Mouse (Mus musculus) left cerebral cortex, postnatal 25 days (tissue): ENCODE measurements around the gene Ndufaf5. TPM values are rescaled to one million over a fixed set of nuclear protein-coding genes. Genes with fewer than 3 reads are reported as not detected.
"Not testable (repeated sequence)": the region's sequence is repeated elsewhere in the genome, so short reads cannot be mapped to it uniquely, and the experiment has no call there.

Source experiments
- DNase-seq, 2 experiments: peaks; one replicate each; pipeline ENCODE4 v3.0.0; 2022; ENCODE audit warnings: low spot score in 2 of 2, mixed read lengths in 1 of 2
- intact Hi-C: fragments of 180-260 bp; cut with DNase I; formaldehyde crosslinking; loops from one replicate; pipeline ENCODE4 v1.15.1; 2025
- total RNA-seq, 2 experiments: library from RNA; stranded (reverse); gene quantifications; 2 replicates each; pipeline ENCODE4 v1.2.3; 2021

Ndufaf5 gene
- total RNA-seq: 10 to 100 TPM; 49.9 to 52.4 TPM

GRCm38 (mm10) chr2:140170127-140170802, at the start of gene Ndufaf5, which contains the start of gene Esf1:
TSS of gene Ndufaf5 (plus strand) at chr2:140170649.
TSS of gene Esf1 (minus strand) at chr2:140170564.
- peak; percentile 99 for DNase-seq
- intact Hi-C loops: loop anchor here (5.0 kb wide), 1 partner anchor 257 kb away; no protein-coding TSS in a partner anchor

- intact Hi-C loops: no loop called here
- no peak for DNase-seq
Measured at GRCm38 (mm10) chr2:140125516-140125915, 44.9 kb upstream of the Ndufaf5 start.

- intact Hi-C loops: loop anchor here (5.0 to 10.0 kb wide), 4 partner anchors 104 to 727 kb away; no protein-coding TSS in a partner anchor
- DNase-seq: not testable (repeated sequence)
Measured at GRCm38 (mm10) chr2:140151743-140152142, 18.7 kb upstream of the Ndufaf5 start, which contains the start of gene Gm17374. TSS of gene Gm17374 (plus strand) at chr2:140152043.

- intact Hi-C loops: loop anchor here (5.0 to 10.0 kb wide), 4 partner anchors 384 to 777 kb away; no protein-coding TSS in a partner anchor
- DNase-seq: no peak
Measured at GRCm38 (mm10) chr2:140159186-140159730, 11.2 kb upstream of the Ndufaf5 start.

GRCm38 (mm10) chr2:140163351-140163854, 7.0 kb upstream of the Ndufaf5 start:
- intact Hi-C loops: no loop called here
- DNase-seq: no peak

- intact Hi-C loops: no loop called here
- DNase-seq: no peak
Measured at GRCm38 (mm10) chr2:140169057-140169456, 1.4 kb upstream of the Ndufaf5 start.

- intact Hi-C loops: loop anchor here (5.0 kb wide), 1 partner anchor 256 kb away; no protein-coding TSS in a partner anchor
- no peak for DNase-seq
Measured at GRCm38 (mm10) chr2:140170803-140171553, 529 bp downstream of the Ndufaf5 start.

GRCm38 (mm10) chr2:140185685-140186210, 15.3 kb downstream of the Ndufaf5 start:
- intact Hi-C loops, DNase-seq: not testable (repeated sequence)

- intact Hi-C loops: loop anchor here (5.0 kb wide), 1 partner anchor 227 kb away; no protein-coding TSS in a partner anchor
- peak in 1 of 2 experiments; percentile 29 for DNase-seq
Measured at GRCm38 (mm10) chr2:140200713-140201112, 30.3 kb downstream of the Ndufaf5 start.

GRCm38 (mm10) chr2:140202573-140202972, 32.1 kb downstream of the Ndufaf5 start:
- intact Hi-C loops: loop anchor here (5.0 kb wide), 1 partner anchor 225 kb away; no protein-coding TSS in a partner anchor
- peak in 1 of 2 experiments; percentile 37 for DNase-seq

GRCm38 (mm10) chr2:140203756-140204155, 33.3 kb downstream of the Ndufaf5 start:
- intact Hi-C loops: loop anchor here (5.0 kb wide), 1 partner anchor 224 kb away; no protein-coding TSS in a partner anchor
- no peak for DNase-seq

GRCm38 (mm10) chr2:140214519-140215027, 44.1 kb downstream of the Ndufaf5 start:
- intact Hi-C loops: no loop called here
- DNase-seq: no peak

GRCm38 (mm10) chr2:140215415-140215814, 45.0 kb downstream of the Ndufaf5 start:
- DNase-seq: no peak
- intact Hi-C loops: no loop called here

- DNase-seq: no peak
- intact Hi-C loops: no loop called here
Measured at GRCm38 (mm10) chr2:140215965-140216364, 45.5 kb downstream of the Ndufaf5 start.

- no peak for DNase-seq
- intact Hi-C loops: no loop called here
Measured at GRCm38 (mm10) chr2:140220325-140220724, 49.9 kb downstream of the Ndufaf5 start.

GRCm38 (mm10) chr2:140230295-140230694, 59.8 kb downstream of the Ndufaf5 start:
- peak in 1 of 2 experiments; percentile 60 for DNase-seq
- intact Hi-C loops: no loop called here

- peak in 1 of 2 experiments; percentile 31 for DNase-seq
- intact Hi-C loops: no loop called here
Measured at GRCm38 (mm10) chr2:140237245-140237644, 66.8 kb downstream of the Ndufaf5 start.

GRCm38 (mm10) chr2:140242398-140242797, 71.9 kb downstream of the Ndufaf5 start:
- intact Hi-C loops: no loop called here
- DNase-seq: no peak

GRCm38 (mm10) chr2:140243105-140243504, 72.7 kb downstream of the Ndufaf5 start:
- intact Hi-C loops: no loop called here
- peak in 1 of 2 experiments; percentile 8 for DNase-seq
